Mouse (Mus musculus): Measurements from ENCODE around the gene Zfp119b.

- TF ChIP-seq CTCF (IDR thresholded peaks at IDR 0.05; ENCODE audit: low read depth) (no peak), EP300 (IDR thresholded peaks at IDR 0.05; ENCODE audit: low read depth) (no peak)
Measured at GRCm38 (mm10) chr17:55903087-55903486, 46.2 kb downstream of the Zfp119b start.
